In genomic region chr6:56579568-56579967, GRCm38 (mm10) we compare ENCODE assay signal across 28 mouse cellular contexts. TPM values are rescaled to one million over a fixed set of nuclear protein-coding genes. Genes with fewer than 3 reads are reported as not detected.
DNase-seq lines count a peak whose midpoint lies in the region; ATAC-seq lines count a peak whose summit lies in the region.
"Had no signal": no experiment of that assay in that cellular context is flagged by ENCODE, and none has a peak within 500 bp of the region (broad histone marks: within the 10 kb centered on the region; RNA-seq: fewer than 3 reads in every experiment).

No protein-coding gene starts in this region.

- no peaks in the 10 kb centered on the region for H3K9me3 ChIP-seq in heart, embryonic 12.5 days (replicated peaks)
- H3K9me3 ChIP-seq in liver, embryonic 11.5 days (ENCODE audit: control insufficient read depth, low read length), result no peaks in the 10 kb centered on the region
- no peaks in the 10 kb centered on the region for H3K9me3 ChIP-seq in liver, embryonic 12.5 days (replicated peaks)
- H3K9me3 ChIP-seq: embryonic facial prominence, embryonic 12.5 days; embryonic facial prominence, embryonic 15.5 days; G1E; heart, embryonic 13.5 days; hindbrain, embryonic 10.5 days; hindbrain, embryonic 13.5 days; intestine, embryonic 15.5 days had no signal

- no peak overlapping the region for H3K4me2 ChIP-seq in heart, embryonic 12.5 days
- H3K4me2 ChIP-seq in liver, embryonic 11.5 days, result no peak overlapping the region
- H3K4me2 ChIP-seq in liver, embryonic 12.5 days, result no peak overlapping the region
- H3K4me2 ChIP-seq: embryonic facial prominence, embryonic 12.5 days; embryonic facial prominence, embryonic 15.5 days; heart, embryonic 13.5 days; hindbrain, embryonic 13.5 days; intestine, embryonic 15.5 days had no signal

- H3K9ac ChIP-seq in heart, embryonic 12.5 days, result no peak overlapping the region
- no peak overlapping the region for H3K9ac ChIP-seq in liver, embryonic 11.5 days (ENCODE audit: low read depth, low read length)
- H3K9ac ChIP-seq in liver, embryonic 12.5 days, result no peak overlapping the region
- H3K9ac ChIP-seq: embryonic facial prominence, embryonic 12.5 days; embryonic facial prominence, embryonic 15.5 days; forebrain, postnatal 0 days; heart, embryonic 13.5 days; hindbrain, embryonic 13.5 days; intestine, embryonic 15.5 days had no signal

- ATAC-seq in heart, embryonic 12.5 days (ENCODE audit: insufficient number of reproducible peaks, low FRiP score), result peak; percentile 74
- peak; percentile 31; the same call in 1 of the 2 replicates for ATAC-seq in liver, embryonic 11.5 days (replicated peaks; ENCODE audit: low FRiP score)
- no peak for ATAC-seq in liver, embryonic 12.5 days
- ATAC-seq: forebrain, embryonic 14.5 days; forebrain, postnatal 0 days; hindbrain, embryonic 16.5 days; intestine, embryonic 15.5 days; Patski had no signal

- intact Hi-C loops in heart, postnatal 25 days (cut with DNase I), result no loop called here

- H3K27ac ChIP-seq in heart, embryonic 12.5 days (ENCODE audit: poor library complexity, severe bottlenecking), result peak overlapping the region; percentile 55
- H3K27ac ChIP-seq in liver, embryonic 11.5 days (ENCODE audit: low read depth, low read length), result no peak overlapping the region
- H3K27ac ChIP-seq in liver, embryonic 12.5 days, result no peak overlapping the region
- H3K27ac ChIP-seq: embryonic facial prominence, embryonic 12.5 days; embryonic facial prominence, embryonic 15.5 days; heart, embryonic 13.5 days; hindbrain, embryonic 10.5 days; hindbrain, embryonic 13.5 days; intestine, embryonic 15.5 days had no signal

- 9% methylated on average over 1 of the region's 1 CpGs for WGBS in heart, embryonic 12.5 days
- WGBS in liver, embryonic 11.5 days, result 7% methylated on average over 1 of the region's 1 CpGs
- WGBS in liver, embryonic 12.5 days (ENCODE audit: insufficient replicate concordance), result 4% methylated on average over 1 of the region's 1 CpGs

- H3K36me3 ChIP-seq in heart, embryonic 12.5 days, result no peaks in the 10 kb centered on the region
- no peaks in the 10 kb centered on the region for H3K36me3 ChIP-seq in liver, embryonic 11.5 days (ENCODE audit: control insufficient read depth, insufficient read depth, low read length)
- H3K36me3 ChIP-seq in liver, embryonic 12.5 days, result no peaks in the 10 kb centered on the region
- H3K36me3 ChIP-seq: embryonic facial prominence, embryonic 12.5 days; embryonic facial prominence, embryonic 15.5 days; G1E; heart, embryonic 13.5 days; hindbrain, embryonic 10.5 days; hindbrain, embryonic 13.5 days; intestine, embryonic 15.5 days had no signal

- no peaks in the 10 kb centered on the region for H3K27me3 ChIP-seq in heart, embryonic 12.5 days (replicated peaks)
- no peaks in the 10 kb centered on the region for H3K27me3 ChIP-seq in liver, embryonic 11.5 days (replicated peaks; ENCODE audit: control insufficient read depth, insufficient read depth, low read length)
- no peaks in the 10 kb centered on the region for H3K27me3 ChIP-seq in liver, embryonic 12.5 days (replicated peaks)
- H3K27me3 ChIP-seq: CH12.LX; embryonic facial prominence, embryonic 12.5 days; embryonic facial prominence, embryonic 15.5 days; heart, embryonic 13.5 days; hindbrain, embryonic 13.5 days; intestine, embryonic 15.5 days had no signal

- H3K4me1 ChIP-seq in heart, embryonic 12.5 days (replicated peaks), result peaks cover 10% of the 10 kb centered on the region
- 0 out of 2 replicates have a peak, but pooled peaks cover 2% of the 10 kb centered on the region for H3K4me1 ChIP-seq in liver, embryonic 11.5 days (replicated peaks; ENCODE audit: control insufficient read depth, insufficient read depth, low read length)
- H3K4me1 ChIP-seq in liver, embryonic 12.5 days, result no peaks in the 10 kb centered on the region
- H3K4me1 ChIP-seq: embryonic facial prominence, embryonic 12.5 days; embryonic facial prominence, embryonic 15.5 days; hindbrain, embryonic 10.5 days; hindbrain, embryonic 13.5 days; intestine, embryonic 15.5 days had no signal

- no peak overlapping the region for H3K4me3 ChIP-seq in heart, embryonic 12.5 days
- H3K4me3 ChIP-seq in liver, embryonic 11.5 days (ENCODE audit: low read depth, low read length), result no peak overlapping the region
- H3K4me3 ChIP-seq in liver, embryonic 12.5 days, result no peak overlapping the region
- H3K4me3 ChIP-seq: embryonic facial prominence, embryonic 12.5 days; embryonic facial prominence, embryonic 15.5 days; heart, embryonic 13.5 days; hindbrain, embryonic 10.5 days; hindbrain, embryonic 13.5 days; intestine, embryonic 15.5 days had no signal

- peak; percentile 82 for DNase-seq in heart, adult 11 months
- no peak for DNase-seq in heart, postnatal 25 days (ENCODE audit: low spot score)
- no peak for DNase-seq in heart, adult 8-10 months (ENCODE audit: low spot score)
- no peak for DNase-seq in liver, embryonic 11.5 days (ENCODE audit: low spot score)
- no peak for DNase-seq in layer of hippocampus, adult 8-10 months (ENCODE audit: low spot score in 2 of 2)
- DNase-seq: adrenal gland, postnatal 10 days; adrenal gland, postnatal 36 days; B cell, adult 2 months; cerebellum, adult 18-20 months; cerebellum, adult 9-10 months; cerebellum, postnatal 14 days; forebrain, postnatal 0 days; gastrocnemius, postnatal 25 days; heart, postnatal 10 days; kidney, adult 11 months had no signal

RNA-seq across cellular contexts. Expression of gene Pde1c, which starts 10.7 kb away (rescaled TPM):
- 10 to 100 TPM; 72.2 to 92.5 TPM for total RNA-seq in heart, postnatal 25 days (2021)
- 2.7 and 3.5 TPM in 2 replicates for polyA plus RNA-seq in heart, embryonic 12.5 days (2016; fragmentation: Nextera tagmentation; extraction: Ambion mirVana)
- total RNA-seq in heart, adult 8-10 months (2022), result 10 to 100 TPM; 72.2 to 86.9 (median 78.7) TPM
- polyA plus RNA-seq in liver, embryonic 11.5 days (2014; fragmentation: Nextera tagmentation; extraction: Ambion mirVana), result 0.70 and 0.89 TPM in 2 replicates
- 0.48 and 0.67 TPM in 2 replicates for polyA plus RNA-seq in liver, embryonic 12.5 days (2016; fragmentation: Nextera tagmentation; extraction: Ambion mirVana)
- total RNA-seq in layer of hippocampus, adult 8-10 months (2022), result 1 to 10 TPM; 5.0 to 7.2 (median 5.5) TPM
- polyA plus RNA-seq: G1E, Patski had no signal

Comparison
In these comparisons a context has a peak if more than half of its experiments do, and no peak if none do; other contexts are left out.
1. RNA of gene Pde1c, which starts 10.7 kb away (total RNA-seq): 72.2 to 92.5 TPM in heart, postnatal 25 days and 72.2 to 86.9 TPM in heart, adult 8-10 months; 5.0 to 7.2 TPM in layer of hippocampus, adult 8-10 months; every median in the first group is over 4 times any median in the second.